Mouse (Mus musculus) cortical plate, adult 2 months (tissue): ENCODE results near the gene Cog4.

Experiments
- CTCF ChIP-seq: fragments of 200-500 bp; IDR thresholded peaks from 2 replicates; pipeline ENCODE4 v1.5.1; 2011; ENCODE audit warnings: mild to moderate bottlenecking, control low read depth, low read length; ENCODE audit not compliant: insufficient read depth; ENCODE audit errors: extremely low read depth
- POLR2A ChIP-seq: fragments of 200-500 bp; IDR thresholded peaks from 2 replicates; pipeline ENCODE4 v1.6.1; 2011; ENCODE audit warnings: mild to moderate bottlenecking, low read length, control low read depth; ENCODE audit not compliant: insufficient read depth; ENCODE audit errors: extremely low read depth

- no peak for TF ChIP-seq CTCF
- TF ChIP-seq POLR2A, result no peak
Measured at GRCm38 (mm10) chr8:110889904-110890470, 43.6 kb downstream of the Cog4 start.
